Mouse (Mus musculus) forebrain, embryonic 13.5 days (tissue): Measurements from ENCODE around the gene Tbc1d22a. TPM values are rescaled to one million over a fixed set of nuclear protein-coding genes. Genes with fewer than 3 reads are reported as not detected.
"Not testable (repeated sequence)": the region's sequence is repeated elsewhere in the genome, so short reads cannot be mapped to it uniquely, and the experiment has no call there.

Experiments
- ATAC-seq: fragments of 200-750 bp; cut with Nextera tagmentation; 2 replicates; pipeline ENCODE4 v1.8.0; 2017
- H3K27ac ChIP-seq: fragments of 300-500 bp; sonication (generic); 2 replicates; pipeline ENCODE4 v1.5.1; 2015; ENCODE audit warnings: inconsistent platforms, mild to moderate bottlenecking, moderate library complexity
- H3K27me3 ChIP-seq: fragments of 300-500 bp; sonication (generic); 2 replicates; pipeline ENCODE4 v1.6.1; 2015; ENCODE audit warnings: mild to moderate bottlenecking, inconsistent platforms
- H3K36me3 ChIP-seq: fragments of 300-500 bp; sonication (generic); 2 replicates; pipeline ENCODE4 v1.6.1; 2015; ENCODE audit warnings: mild to moderate bottlenecking, inconsistent platforms; ENCODE audit not compliant: poor library complexity, severe bottlenecking
- H3K4me1 ChIP-seq: fragments of 300-500 bp; sonication (generic); 2 replicates; pipeline ENCODE4 v1.6.1; 2015; ENCODE audit warnings: inconsistent platforms
- H3K4me2 ChIP-seq: fragments of 300-500 bp; sonication (generic); 2 replicates; pipeline ENCODE4 v1.6.1; 2015; ENCODE audit warnings: inconsistent platforms, mild to moderate bottlenecking, moderate library complexity
- H3K4me3 ChIP-seq: fragments of 300-500 bp; sonication (generic); 2 replicates; pipeline ENCODE4 v1.5.1; 2015; ENCODE audit warnings: mild to moderate bottlenecking, inconsistent platforms
- H3K9ac ChIP-seq: fragments of 300-500 bp; sonication (generic); 2 replicates; pipeline ENCODE4 v1.6.1; 2015; ENCODE audit warnings: mild to moderate bottlenecking, inconsistent platforms
- H3K9me3 ChIP-seq: fragments of 300-500 bp; sonication (generic); replicated peaks from 2 replicates; pipeline ENCODE4 v1.6.1; 2016; ENCODE audit warnings: inconsistent platforms
- WGBS: fragments of 180-500 bp; shearing (Covaris S2); methylation state at CpG from one replicate; pipeline ENCODE4 v1.1.7; 2015; 5-methylcytosine and 5-hydroxymethylcytosine counted together
- polyA plus RNA-seq: library from polyadenylated mRNA; unstranded; fragments of >200 nt; fragmentation: Nextera tagmentation; extraction: Ambion mirVana; gene quantifications from 2 replicates; pipeline ENCODE4 v1.2.1, GENCODE M21; 2015

Gene Tbc1d22a
- polyA plus RNA-seq, 1 experiment from 2014 or later: 10.1 TPM

GRCm38 (mm10) chr15:86216641-86217040, 2.4 kb downstream of the Tbc1d22a start:
- H3K9ac ChIP-seq, H3K4me3 ChIP-seq: not testable (repeated sequence)

GRCm38 (mm10) chr15:86219534-86220228, 5.4 kb downstream of the Tbc1d22a start:
- H3K4me3 ChIP-seq: no peak overlapping the region
- no peaks in the 10 kb centered on the region for H3K36me3 ChIP-seq
- no peak overlapping the region for H3K27ac ChIP-seq
- peaks cover 8% of the 10 kb centered on the region for H3K4me1 ChIP-seq
- no peak overlapping the region for H3K4me2 ChIP-seq
- 87% methylated on average over 7 of the region's 7 CpGs for WGBS
- H3K9me3 ChIP-seq: peaks cover 3% of the 10 kb centered on the region; the same call in 1 of the 2 replicates
- no peaks in the 10 kb centered on the region for H3K27me3 ChIP-seq
- ATAC-seq: no peak
- H3K9ac ChIP-seq: no peak overlapping the region

More at GRCm38 (mm10) chr15:86216641-86217040, 2.4 kb downstream of the Tbc1d22a start:
- ATAC-seq, H3K27me3 ChIP-seq, H3K9me3 ChIP-seq, H3K36me3 ChIP-seq, H3K27ac ChIP-seq, H3K4me2 ChIP-seq: not testable (repeated sequence)
- H3K4me1 ChIP-seq: peaks cover 27% of the 10 kb centered on the region
- WGBS: 93% methylated on average over 9 of the region's 9 CpGs

- Histone ChIP-seq H3K27me3 (no peaks in the 10 kb centered on the region), H3K4me2 (no peak overlapping the region), H3K9ac (no peak overlapping the region), H3K27ac (no peak overlapping the region), H3K4me3 (no peak overlapping the region), H3K4me1 (peaks cover 3% of the 10 kb centered on the region), H3K36me3 (no peaks in the 10 kb centered on the region), H3K9me3 (peaks cover 3% of the 10 kb centered on the region; the same call in 1 of the 2 replicates)
- ATAC-seq: no peak
- 85% methylated on average over 5 of the region's 5 CpGs for WGBS
Measured at GRCm38 (mm10) chr15:86220229-86220630, 6.0 kb downstream of the Tbc1d22a start.

DNA sequence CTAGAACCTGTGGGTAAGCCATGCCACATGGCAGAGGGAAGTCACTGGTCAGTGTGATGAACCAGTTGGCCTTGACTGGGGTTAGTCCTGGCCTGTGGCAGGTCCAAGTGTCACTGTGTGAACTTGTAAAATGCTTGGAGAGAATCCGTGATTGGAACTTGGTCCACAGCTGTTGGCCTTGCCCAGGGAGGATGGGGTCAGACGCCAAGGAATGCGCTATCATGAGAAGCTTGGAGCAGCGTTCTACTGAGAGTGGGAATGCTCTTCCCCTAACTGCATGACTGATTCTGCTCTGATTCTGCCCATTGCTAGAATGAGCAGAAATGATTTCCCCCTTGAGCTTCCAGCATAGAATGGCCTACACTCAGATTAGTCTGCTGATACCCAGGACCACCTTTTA, 6.5 kb downstream of the Tbc1d22a start:
- no peak overlapping the region for H3K4me2 ChIP-seq
- H3K4me1 ChIP-seq: no peaks in the 10 kb centered on the region
- WGBS: 84% methylated on average over 4 of the region's 4 CpGs
- peaks cover 3% of the 10 kb centered on the region; the same call in 1 of the 2 replicates for H3K9me3 ChIP-seq
- H3K27ac ChIP-seq: no peak overlapping the region
- H3K9ac ChIP-seq: no peak overlapping the region
- ATAC-seq: no peak
- H3K36me3 ChIP-seq: no peaks in the 10 kb centered on the region
- H3K4me3 ChIP-seq: no peak overlapping the region
- H3K27me3 ChIP-seq: no peaks in the 10 kb centered on the region

GRCm38 (mm10) chr15:86221369-86221768, 7.1 kb downstream of the Tbc1d22a start:
- Histone ChIP-seq H3K9me3 (peaks cover 3% of the 10 kb centered on the region; the same call in 1 of the 2 replicates), H3K9ac (no peak overlapping the region), H3K27me3 (no peaks in the 10 kb centered on the region), H3K36me3 (no peaks in the 10 kb centered on the region), H3K4me2 (no peak overlapping the region), H3K4me1 (no peaks in the 10 kb centered on the region), H3K27ac (no peak overlapping the region), H3K4me3 (no peak overlapping the region)
- no peak for ATAC-seq
- 82% methylated on average over 4 of the region's 4 CpGs for WGBS

DNA sequence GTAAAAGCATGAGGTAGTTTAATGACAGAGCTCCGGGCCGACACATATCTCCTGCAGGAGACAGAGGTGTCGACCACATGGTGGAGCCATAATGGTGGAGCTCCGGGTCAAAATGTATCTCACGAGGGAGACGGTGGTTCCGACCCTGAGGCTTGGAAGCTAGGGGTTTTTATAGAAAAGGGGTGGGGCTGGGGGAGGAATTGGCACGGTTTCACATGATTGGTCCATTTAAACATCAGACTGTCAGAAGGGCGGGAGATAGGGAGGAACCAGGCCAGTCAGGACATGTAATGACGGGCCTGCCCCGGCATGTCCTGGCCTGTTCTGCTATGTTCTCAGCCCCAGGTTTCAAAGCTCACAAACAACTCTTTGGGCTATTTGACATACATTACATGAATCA, 7.6 kb downstream of the Tbc1d22a start:
- not testable (repeated sequence) for H3K4me2 ChIP-seq, H3K36me3 ChIP-seq, H3K27ac ChIP-seq, ATAC-seq, H3K9me3 ChIP-seq, H3K4me3 ChIP-seq, H3K27me3 ChIP-seq, H3K4me1 ChIP-seq, H3K9ac ChIP-seq
- WGBS: 88% methylated on average over 11 of the region's 11 CpGs

GRCm38 (mm10) chr15:86224972-86225551, 10.8 kb downstream of the Tbc1d22a start:
- no peak overlapping the region for H3K4me2 ChIP-seq
- peaks cover 3% of the 10 kb centered on the region; the same call in 1 of the 2 replicates for H3K9me3 ChIP-seq
- H3K36me3 ChIP-seq: no peaks in the 10 kb centered on the region
- H3K27me3 ChIP-seq: no peaks in the 10 kb centered on the region
- no peak for ATAC-seq
- WGBS: 87% methylated on average over 7 of the region's 7 CpGs
- no peak overlapping the region for H3K27ac ChIP-seq
- H3K9ac ChIP-seq: no peak overlapping the region
- H3K4me1 ChIP-seq: no peaks in the 10 kb centered on the region
- H3K4me3 ChIP-seq: no peak overlapping the region

GRCm38 (mm10) chr15:86226221-86226620, 12.0 kb downstream of the Tbc1d22a start:
- ATAC-seq: no peak
- Histone ChIP-seq H3K4me3 (no peak overlapping the region), H3K27me3 (no peaks in the 10 kb centered on the region), H3K9me3 (peaks cover 3% of the 10 kb centered on the region; the same call in 1 of the 2 replicates), H3K36me3 (no peaks in the 10 kb centered on the region), H3K4me1 (no peaks in the 10 kb centered on the region), H3K27ac (no peak overlapping the region), H3K9ac (no peak overlapping the region), H3K4me2 (no peak overlapping the region)
- WGBS: 79% methylated on average over 5 of the region's 5 CpGs

DNA sequence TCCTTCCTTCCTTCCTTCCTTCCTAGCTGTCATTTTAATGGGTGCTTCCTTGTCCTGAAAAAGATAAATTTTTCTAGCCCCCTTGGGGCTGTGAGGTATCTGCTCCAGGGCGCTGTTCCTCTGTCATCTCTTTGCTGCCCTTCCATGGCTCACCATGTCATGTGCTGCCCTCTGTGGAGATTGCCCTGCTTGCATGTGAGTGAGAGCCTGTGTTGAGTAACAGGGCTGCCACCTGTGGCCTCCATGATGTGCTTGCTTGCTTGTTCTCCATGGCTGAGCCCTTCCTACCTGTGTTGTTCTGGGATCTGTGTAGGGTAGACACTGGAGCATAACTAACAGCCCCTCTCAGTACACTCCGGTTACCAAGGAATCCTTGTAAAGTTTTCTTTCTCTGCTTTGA, 12.7 kb downstream of the Tbc1d22a start:
- Histone ChIP-seq H3K4me3 (no peak overlapping the region), H3K36me3 (no peaks in the 10 kb centered on the region), H3K4me2 (no peak overlapping the region), H3K9ac (no peak overlapping the region), H3K27ac (no peak overlapping the region), H3K27me3 (no peaks in the 10 kb centered on the region), H3K4me1 (peaks cover 4% of the 10 kb centered on the region), H3K9me3 (peaks cover 3% of the 10 kb centered on the region; the same call in 1 of the 2 replicates)
- ATAC-seq: no peak
- 79% methylated on average over 2 of the region's 2 CpGs for WGBS

GRCm38 (mm10) chr15:86228186-86228585, 13.9 kb downstream of the Tbc1d22a start:
- no peak for ATAC-seq
- WGBS: 45% methylated on average over 3 of the region's 3 CpGs
- Histone ChIP-seq H3K4me2 (no peak overlapping the region), H3K27ac (no peak overlapping the region), H3K27me3 (no peaks in the 10 kb centered on the region), H3K4me1 (peaks cover 5% of the 10 kb centered on the region), H3K4me3 (no peak overlapping the region), H3K9ac (no peak overlapping the region), H3K36me3 (no peaks in the 10 kb centered on the region), H3K9me3 (peaks cover 3% of the 10 kb centered on the region; the same call in 1 of the 2 replicates)

GRCm38 (mm10) chr15:86229088-86229487, 14.8 kb downstream of the Tbc1d22a start:
- no peak overlapping the region for H3K4me2 ChIP-seq
- H3K27me3 ChIP-seq: no peaks in the 10 kb centered on the region
- H3K4me3 ChIP-seq: no peak overlapping the region
- no peak overlapping the region for H3K27ac ChIP-seq
- H3K4me1 ChIP-seq: peaks cover 5% of the 10 kb centered on the region
- no peak for ATAC-seq
- 88% methylated on average over 8 of the region's 8 CpGs for WGBS
- no peaks in the 10 kb centered on the region for H3K9me3 ChIP-seq
- H3K9ac ChIP-seq: no peak overlapping the region
- H3K36me3 ChIP-seq: no peaks in the 10 kb centered on the region

DNA sequence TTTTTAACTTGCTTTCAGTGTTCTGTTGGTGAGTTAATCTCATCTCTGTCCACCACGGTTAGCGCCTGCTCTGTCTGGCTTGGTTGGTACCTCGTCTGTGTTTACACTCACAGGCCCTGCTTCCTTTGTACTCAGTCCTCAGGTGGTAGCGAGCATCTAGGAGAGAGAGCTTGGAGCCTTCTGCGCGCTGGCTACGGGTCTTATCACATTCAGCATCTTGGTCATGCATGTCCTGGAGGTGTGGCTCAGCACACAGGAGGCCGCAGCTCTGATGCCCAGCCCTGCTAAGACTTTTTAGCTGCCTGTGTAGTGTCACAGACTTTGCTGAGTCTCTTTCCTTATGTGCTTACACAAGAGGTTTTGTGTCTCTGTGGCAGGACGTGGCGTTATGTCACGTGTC, 15.4 kb downstream of the Tbc1d22a start:
- Histone ChIP-seq H3K9me3 (no peaks in the 10 kb centered on the region), H3K9ac (no peak overlapping the region), H3K4me2 (no peak overlapping the region), H3K36me3 (no peaks in the 10 kb centered on the region), H3K27ac (no peak overlapping the region), H3K27me3 (no peaks in the 10 kb centered on the region), H3K4me1 (peaks cover 5% of the 10 kb centered on the region), H3K4me3 (no peak overlapping the region)
- WGBS: 87% methylated on average over 11 of the region's 11 CpGs
- no peak for ATAC-seq
